Mouse (Mus musculus): ENCODE results near the gene Bag3.

- TF ChIP-seq POLR2A (IDR thresholded peaks at IDR 0.05; ENCODE audit: extremely low read depth, insufficient read depth, low read length), result no peak
- no peak for TF ChIP-seq CTCF (IDR thresholded peaks at IDR 0.05; ENCODE audit: extremely low read depth, insufficient read depth, low read length)
Measured at GRCm38 (mm10) chr7:128531031-128531430, 7.6 kb downstream of the Bag3 start.
